Mouse (Mus musculus) left cerebral cortex, adult 8-10 months (tissue): ENCODE measurements at regions not wholly inside any gene's neighbourhood (a gene's known extent, or its start where the extent isn't known, plus 50 kb on each side); places are given as distances from the start of the nearest gene placed in this dataset.

Source experiments
- DNase-seq, 2 experiments: peaks; one replicate each; pipeline ENCODE4 v3.0.0; 2022; ENCODE audit warnings: low spot score in 2 of 2

GRCm38 (mm10) chr1:94221006-94221405 lies 168.7 kb upstream of the Pdcd1 start:
- no peak for DNase-seq

DNA sequence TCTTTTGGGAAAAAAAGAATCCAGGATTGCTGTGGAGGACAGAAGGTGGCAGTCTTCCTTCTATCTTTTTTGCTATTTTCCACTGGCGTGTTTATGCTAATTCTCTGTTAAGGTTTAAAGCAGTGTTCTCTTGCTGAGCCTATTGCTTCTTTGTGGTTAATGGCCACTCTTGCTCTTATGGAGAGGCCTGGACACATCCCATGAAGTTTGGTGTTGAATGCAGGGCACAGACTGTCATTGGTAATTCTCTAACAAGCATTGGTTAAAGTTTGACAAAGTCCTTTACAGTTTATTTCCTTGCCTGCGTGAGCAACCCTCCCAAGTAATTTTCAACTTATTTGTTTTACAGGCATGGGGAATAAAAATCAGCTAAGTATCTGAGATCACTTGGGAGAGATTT lies 165.1 kb upstream of the Pdcd1 start:
- DNase-seq = no peak

GRCm38 (mm10) chr1:94208929-94209328 lies 156.6 kb upstream of the Pdcd1 start:
- DNase-seq = no peak

GRCm38 (mm10) chr1:94207859-94208258 lies 155.5 kb upstream of the Pdcd1 start:
- DNase-seq = no peak

DNA sequence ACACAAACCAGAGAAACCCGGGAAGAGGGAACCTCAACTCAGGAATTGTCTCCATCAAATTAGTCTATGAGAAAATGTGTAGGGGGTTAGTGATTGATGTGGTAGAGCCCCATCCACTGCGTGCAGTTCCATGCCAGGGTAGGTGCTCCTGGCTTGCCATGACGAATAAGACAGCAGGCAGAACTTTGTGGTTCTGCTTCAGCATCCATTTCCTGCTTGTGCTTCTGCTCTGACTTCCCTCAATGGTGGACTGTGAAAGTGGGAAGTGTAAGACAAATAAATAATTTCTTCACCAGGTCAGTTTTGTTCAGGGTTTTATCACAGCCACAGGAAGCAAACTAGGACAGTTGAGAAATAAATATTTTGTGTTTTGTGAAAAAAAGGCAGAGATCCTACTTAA lies 150.9 kb upstream of the Pdcd1 start:
- DNase-seq = no peak

GRCm38 (mm10) chr1:94183876-94184275 lies 131.5 kb upstream of the Pdcd1 start:
- DNase-seq = peak in 1 of 2 experiments; percentile 46

DNA sequence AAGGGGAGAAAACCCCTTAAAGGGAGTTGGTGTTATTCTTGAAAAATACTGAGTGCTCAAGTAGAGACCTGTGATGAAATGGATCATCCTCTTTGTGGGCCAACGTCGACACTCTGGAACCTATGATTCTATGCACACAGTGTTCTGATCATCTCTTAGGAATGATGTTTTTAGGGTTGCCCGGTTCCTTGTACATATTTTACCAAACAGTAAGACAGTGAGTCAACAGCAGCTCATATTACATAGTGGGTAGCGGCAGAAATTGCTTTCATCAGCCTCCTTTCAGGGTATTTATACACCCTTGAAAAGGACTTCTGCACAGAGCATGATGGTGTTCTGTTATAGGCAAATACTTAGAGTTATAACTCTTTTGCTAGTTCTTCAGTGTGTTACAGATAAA lies 97.6 kb upstream of the Pdcd1 start:
- no peak for DNase-seq

- no peak for DNase-seq
Measured at GRCm38 (mm10) chr1:94147015-94147414, 94.7 kb upstream of the Pdcd1 start.

GRCm38 (mm10) chr1:94140518-94140917 lies 88.2 kb upstream of the Pdcd1 start:
- no peak for DNase-seq

DNA sequence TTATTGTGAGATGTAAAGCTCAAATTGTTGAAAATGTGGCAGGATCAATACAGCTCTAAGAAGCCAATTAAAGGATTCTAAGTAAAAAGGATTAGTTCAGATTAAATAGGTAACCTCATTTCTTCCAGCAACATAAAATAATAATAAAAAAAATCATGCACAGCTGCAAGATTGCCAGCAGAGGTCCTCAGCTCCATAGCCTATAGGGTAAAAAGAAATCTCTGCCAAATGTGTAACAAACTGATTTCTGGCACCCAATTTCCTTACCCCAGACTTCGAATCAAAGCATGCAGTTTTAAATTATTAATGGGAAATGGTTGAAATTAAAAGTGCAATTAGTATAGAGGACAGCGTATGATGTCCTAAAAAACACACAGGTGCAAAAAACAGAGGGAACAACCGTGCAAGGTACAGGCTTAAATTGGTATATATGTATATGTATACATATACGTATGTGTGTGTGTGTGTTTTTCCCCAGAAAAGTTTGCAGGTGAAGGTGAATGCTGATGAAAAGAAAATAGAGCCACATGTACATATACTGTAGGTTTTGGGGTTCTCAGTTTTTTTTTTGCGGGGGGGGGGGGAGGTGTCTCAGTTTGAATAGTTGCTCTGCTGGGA lies 87.2 kb upstream of the Pdcd1 start:
- no peak for DNase-seq

GRCm38 (mm10) chr1:94136731-94137130 lies 84.4 kb upstream of the Pdcd1 start:
- peak in 1 of 2 experiments; percentile 19 for DNase-seq
